Mouse (Mus musculus): ENCODE results near the gene Ptpn21. TPM values are rescaled to one million over a fixed set of nuclear protein-coding genes. Genes with fewer than 3 reads are reported as not detected.

Gene Ptpn21
- polyA plus RNA-seq, 1 experiment from 2014 or later: 5.3 TPM

DNA sequence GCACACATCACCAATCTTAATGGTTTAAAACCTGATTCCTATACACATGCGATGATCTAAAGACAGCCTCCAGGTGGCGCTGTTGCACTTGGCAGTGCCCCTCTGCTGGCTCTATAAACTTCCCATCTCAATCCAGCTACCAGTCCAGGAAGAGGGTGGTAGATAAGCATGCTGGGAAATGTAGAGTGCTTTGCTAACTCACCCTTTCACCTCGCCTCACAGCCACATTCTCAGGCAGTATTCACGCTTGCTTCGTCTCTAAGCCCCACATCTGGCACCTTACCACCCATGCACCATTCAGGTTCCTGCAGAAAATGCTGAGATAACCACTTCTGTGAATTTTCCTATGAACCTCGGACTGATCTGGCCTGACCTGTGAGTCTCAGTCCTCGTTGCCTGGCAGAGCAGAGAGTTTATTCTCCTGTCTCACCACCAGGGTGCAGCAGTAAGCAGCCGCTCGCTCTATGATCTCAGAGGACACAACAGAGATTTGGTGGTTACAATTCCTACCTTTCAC lies 62.5 kb downstream of the Ptpn21 start:
- ATAC-seq (replicated peaks; ENCODE audit: insufficient number of reproducible peaks, low FRiP score, low TSS enrichment, low read depth) (peak; percentile 83), DNase-seq (ENCODE audit: low spot score) (peak; percentile 81)
- no peaks in the 10 kb centered on the region for H3K27me3 ChIP-seq (ENCODE audit: control insufficient read depth, insufficient read depth, low read length)
- H3K9me3 ChIP-seq (replicated peaks; ENCODE audit: control insufficient read depth, low read length): no peaks in the 10 kb centered on the region
- peak overlapping the region; percentile 13; the same call in 1 of the 2 replicates for H3K9ac ChIP-seq (replicated peaks; ENCODE audit: low read length)
- peak overlapping the region; percentile 8; the same call in 1 of the 2 replicates for H3K4me3 ChIP-seq (ENCODE audit: low read depth, low read length)
- H3K4me1 ChIP-seq (ENCODE audit: control insufficient read depth, insufficient read depth, low read length): no peaks in the 10 kb centered on the region
- 9% methylated on average over 9 of the region's 9 CpGs for WGBS
- H3K4me2 ChIP-seq (ENCODE audit: low read depth, low read length): peak overlapping the region; percentile 43
- no peaks in the 10 kb centered on the region for H3K36me3 ChIP-seq (replicated peaks; ENCODE audit: control insufficient read depth, insufficient read depth, low read depth, low read length)
- H3K27ac ChIP-seq (replicated peaks; ENCODE audit: low read depth, low read length): no peak overlapping the region

- H3K9ac ChIP-seq (replicated peaks; ENCODE audit: low read length): no peak overlapping the region
- H3K4me2 ChIP-seq (ENCODE audit: low read depth, low read length): no peak overlapping the region
- 56% methylated on average over 6 of the region's 6 CpGs for WGBS
- no peaks in the 10 kb centered on the region for H3K4me1 ChIP-seq (ENCODE audit: control insufficient read depth, insufficient read depth, low read length)
- no peaks in the 10 kb centered on the region for H3K9me3 ChIP-seq (replicated peaks; ENCODE audit: control insufficient read depth, low read length)
- H3K27me3 ChIP-seq (ENCODE audit: control insufficient read depth, insufficient read depth, low read length): no peaks in the 10 kb centered on the region
- DNase-seq (ENCODE audit: low spot score) (no peak), ATAC-seq (replicated peaks; ENCODE audit: insufficient number of reproducible peaks, low FRiP score, low TSS enrichment, low read depth) (no peak)
- no peaks in the 10 kb centered on the region for H3K36me3 ChIP-seq (replicated peaks; ENCODE audit: control insufficient read depth, insufficient read depth, low read depth, low read length)
- no peak overlapping the region for H3K4me3 ChIP-seq (ENCODE audit: low read depth, low read length)
- no peak overlapping the region for H3K27ac ChIP-seq (replicated peaks; ENCODE audit: low read depth, low read length)
Measured at GRCm38 (mm10) chr12:98673879-98674278, 63.3 kb downstream of the Ptpn21 start.

- H3K36me3 ChIP-seq (replicated peaks; ENCODE audit: control insufficient read depth, insufficient read depth, low read depth, low read length): no peaks in the 10 kb centered on the region
- H3K9ac ChIP-seq (replicated peaks; ENCODE audit: low read length): no peak overlapping the region
- WGBS: 90% methylated on average over 4 of the region's 4 CpGs
- H3K4me2 ChIP-seq (ENCODE audit: low read depth, low read length): no peak overlapping the region
- DNase-seq (ENCODE audit: low spot score) (no peak), ATAC-seq (replicated peaks; ENCODE audit: insufficient number of reproducible peaks, low FRiP score, low TSS enrichment, low read depth) (no peak)
- no peaks in the 10 kb centered on the region for H3K27me3 ChIP-seq (ENCODE audit: control insufficient read depth, insufficient read depth, low read length)
- no peaks in the 10 kb centered on the region for H3K9me3 ChIP-seq (replicated peaks; ENCODE audit: control insufficient read depth, low read length)
- no peak overlapping the region for H3K4me3 ChIP-seq (ENCODE audit: low read depth, low read length)
- no peaks in the 10 kb centered on the region for H3K4me1 ChIP-seq (ENCODE audit: control insufficient read depth, insufficient read depth, low read length)
- H3K27ac ChIP-seq (replicated peaks; ENCODE audit: low read depth, low read length): no peak overlapping the region
Measured at GRCm38 (mm10) chr12:98670429-98670828, 66.8 kb downstream of the Ptpn21 start.

GRCm38 (mm10) chr12:98669864-98670263 lies 67.3 kb downstream of the Ptpn21 start:
- DNase-seq (ENCODE audit: low spot score): no peak
- H3K27ac ChIP-seq (replicated peaks; ENCODE audit: low read depth, low read length): no peak overlapping the region
- WGBS: 87% methylated on average over 5 of the region's 5 CpGs

DNA sequence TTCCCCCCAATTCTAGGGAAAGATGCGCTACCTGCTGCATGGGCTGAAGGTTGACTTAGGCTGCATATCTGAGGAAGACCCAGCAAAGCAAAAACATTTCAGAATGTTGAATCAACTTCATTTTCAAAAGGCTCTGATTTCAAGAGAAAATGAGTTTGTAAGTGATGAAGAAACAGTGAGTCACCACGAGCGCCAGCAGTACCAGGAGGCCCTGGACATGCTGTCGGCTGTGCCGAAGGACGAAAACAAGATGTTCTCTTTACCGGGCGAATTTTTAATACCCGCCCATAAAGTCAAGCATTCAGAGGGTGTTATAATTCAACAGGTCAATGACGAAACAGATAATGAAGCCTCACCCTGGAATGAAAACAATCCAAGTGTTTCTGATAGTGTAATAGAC lies 68.1 kb downstream of the Ptpn21 start:
- Histone ChIP-seq H3K36me3 (replicated peaks; ENCODE audit: control insufficient read depth, insufficient read depth, low read depth, low read length) (no peaks in the 10 kb centered on the region), H3K9me3 (replicated peaks; ENCODE audit: control insufficient read depth, low read length) (no peaks in the 10 kb centered on the region), H3K27me3 (ENCODE audit: control insufficient read depth, insufficient read depth, low read length) (no peaks in the 10 kb centered on the region), H3K4me3 (ENCODE audit: low read depth, low read length) (no peak overlapping the region), H3K4me2 (ENCODE audit: low read depth, low read length) (no peak overlapping the region), H3K9ac (replicated peaks; ENCODE audit: low read length) (no peak overlapping the region), H3K27ac (replicated peaks; ENCODE audit: low read depth, low read length) (no peak overlapping the region), H3K4me1 (ENCODE audit: control insufficient read depth, insufficient read depth, low read length) (no peaks in the 10 kb centered on the region)
- ATAC-seq (replicated peaks; ENCODE audit: insufficient number of reproducible peaks, low FRiP score, low TSS enrichment, low read depth) (no peak), DNase-seq (ENCODE audit: low spot score) (no peak)
- 93% methylated on average over 10 of the region's 10 CpGs for WGBS

More at GRCm38 (mm10) chr12:98669864-98670263, 67.3 kb downstream of the Ptpn21 start:
- Histone ChIP-seq H3K27me3 (ENCODE audit: control insufficient read depth, insufficient read depth, low read length) (no peaks in the 10 kb centered on the region), H3K9me3 (replicated peaks; ENCODE audit: control insufficient read depth, low read length) (no peaks in the 10 kb centered on the region), H3K4me3 (ENCODE audit: low read depth, low read length) (no peak overlapping the region), H3K9ac (replicated peaks; ENCODE audit: low read length) (no peak overlapping the region), H3K4me1 (ENCODE audit: control insufficient read depth, insufficient read depth, low read length) (no peaks in the 10 kb centered on the region), H3K4me2 (ENCODE audit: low read depth, low read length) (no peak overlapping the region), H3K36me3 (replicated peaks; ENCODE audit: control insufficient read depth, insufficient read depth, low read depth, low read length) (no peaks in the 10 kb centered on the region)
- no peak for ATAC-seq (replicated peaks; ENCODE audit: insufficient number of reproducible peaks, low FRiP score, low TSS enrichment, low read depth)

DNA sequence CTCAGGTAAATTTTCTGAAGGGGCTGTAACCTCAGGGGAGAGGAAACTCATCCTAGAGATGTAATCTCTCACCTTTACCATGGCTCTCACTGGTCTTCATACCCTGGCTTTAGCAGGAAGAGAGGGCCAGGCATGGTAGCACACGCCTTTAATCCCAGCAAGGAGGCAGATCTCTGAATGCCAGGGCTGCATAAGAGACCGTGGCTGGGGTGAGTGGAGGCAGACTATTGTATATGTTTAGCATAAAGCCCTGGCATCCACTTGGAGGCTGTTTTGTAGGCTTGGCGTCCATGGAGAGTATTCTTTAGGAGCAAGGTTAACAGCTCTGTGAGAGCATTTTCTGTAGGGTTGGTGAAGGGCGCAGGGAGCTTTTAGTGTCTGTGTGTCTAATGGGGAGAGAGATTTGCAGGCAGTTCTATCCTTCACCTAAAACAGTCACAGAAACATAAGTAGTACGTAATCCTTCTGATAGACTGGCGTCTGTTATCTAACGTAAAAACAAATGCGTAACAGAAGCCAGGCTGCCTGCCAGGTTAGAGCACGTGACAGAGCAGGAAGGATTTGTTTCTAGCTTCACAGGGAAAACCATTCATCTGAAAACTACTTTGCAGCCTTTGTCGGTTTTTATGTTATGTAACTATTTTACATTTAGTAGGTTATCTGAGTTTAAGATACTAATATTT lies 68.9 kb downstream of the Ptpn21 start:
- DNase-seq (ENCODE audit: low spot score) (no peak), ATAC-seq (replicated peaks; ENCODE audit: insufficient number of reproducible peaks, low FRiP score, low TSS enrichment, low read depth) (no peak)
- H3K4me1 ChIP-seq (ENCODE audit: control insufficient read depth, insufficient read depth, low read length): no peaks in the 10 kb centered on the region
- H3K9me3 ChIP-seq (replicated peaks; ENCODE audit: control insufficient read depth, low read length): no peaks in the 10 kb centered on the region
- no peaks in the 10 kb centered on the region for H3K36me3 ChIP-seq (replicated peaks; ENCODE audit: control insufficient read depth, insufficient read depth, low read depth, low read length)
- no peaks in the 10 kb centered on the region for H3K27me3 ChIP-seq (ENCODE audit: control insufficient read depth, insufficient read depth, low read length)
- 82% methylated on average over 10 of the region's 10 CpGs for WGBS
- no peak overlapping the region for H3K4me2 ChIP-seq (ENCODE audit: low read depth, low read length)
- H3K4me3 ChIP-seq (ENCODE audit: low read depth, low read length): no peak overlapping the region
- H3K27ac ChIP-seq (replicated peaks; ENCODE audit: low read depth, low read length): no peak overlapping the region
- no peak overlapping the region for H3K9ac ChIP-seq (replicated peaks; ENCODE audit: low read length)

GRCm38 (mm10) chr12:98662617-98663016 lies 74.6 kb downstream of the Ptpn21 start:
- no peak overlapping the region for H3K27ac ChIP-seq (replicated peaks; ENCODE audit: low read depth, low read length)
- ATAC-seq (replicated peaks; ENCODE audit: insufficient number of reproducible peaks, low FRiP score, low TSS enrichment, low read depth): no peak
- H3K9ac ChIP-seq (replicated peaks; ENCODE audit: low read length): no peak overlapping the region
- no peaks in the 10 kb centered on the region; the same call in 1 of the 2 replicates for H3K36me3 ChIP-seq (replicated peaks; ENCODE audit: control insufficient read depth, insufficient read depth, low read depth, low read length)
- H3K4me1 ChIP-seq (ENCODE audit: control insufficient read depth, insufficient read depth, low read length): no peaks in the 10 kb centered on the region
- no peaks in the 10 kb centered on the region for H3K9me3 ChIP-seq (replicated peaks; ENCODE audit: control insufficient read depth, low read length)
- DNase-seq (ENCODE audit: low spot score): no peak
- H3K4me2 ChIP-seq (ENCODE audit: low read depth, low read length): no peak overlapping the region
- H3K4me3 ChIP-seq (ENCODE audit: low read depth, low read length): no peak overlapping the region
- 91% methylated on average over 7 of the region's 7 CpGs for WGBS
- no peaks in the 10 kb centered on the region for H3K27me3 ChIP-seq (ENCODE audit: control insufficient read depth, insufficient read depth, low read length)

DNA sequence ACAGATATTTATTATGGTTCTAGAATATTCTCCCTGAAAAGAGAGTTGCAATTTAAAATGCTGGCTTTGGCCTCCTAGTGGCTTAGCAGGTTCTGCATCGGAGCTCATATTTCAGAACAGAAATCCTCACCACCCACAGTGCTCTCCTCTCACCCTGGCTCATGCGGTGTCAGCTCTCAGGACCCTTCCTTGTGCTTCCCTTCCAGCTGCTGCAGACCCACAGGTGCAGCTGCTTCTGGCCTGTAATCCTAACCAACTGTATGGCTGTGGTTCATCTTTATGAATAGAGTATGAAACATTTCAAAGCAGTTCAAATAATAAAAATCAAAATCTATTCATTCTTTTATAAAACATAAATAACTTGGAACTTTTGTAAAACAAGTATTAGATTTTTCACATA lies 80.3 kb downstream of the Ptpn21 start:
- Histone ChIP-seq H3K36me3 (replicated peaks; ENCODE audit: control insufficient read depth, insufficient read depth, low read depth, low read length) (no peaks in the 10 kb centered on the region; the same call in 1 of the 2 replicates), H3K9ac (replicated peaks; ENCODE audit: low read length) (no peak overlapping the region)
- no peak for ATAC-seq (replicated peaks; ENCODE audit: insufficient number of reproducible peaks, low FRiP score, low TSS enrichment, low read depth)

More for the DNA sequence above, 80.3 kb downstream of the Ptpn21 start:
- H3K4me2 ChIP-seq (ENCODE audit: low read depth, low read length): no peak overlapping the region
- no peak for DNase-seq (ENCODE audit: low spot score)
- 72% methylated on average over 2 of the region's 2 CpGs for WGBS
- H3K27me3 ChIP-seq (ENCODE audit: control insufficient read depth, insufficient read depth, low read length): no peaks in the 10 kb centered on the region
- H3K27ac ChIP-seq (replicated peaks; ENCODE audit: low read depth, low read length): no peak overlapping the region
- H3K9me3 ChIP-seq (replicated peaks; ENCODE audit: control insufficient read depth, low read length): no peaks in the 10 kb centered on the region
- no peak overlapping the region for H3K4me3 ChIP-seq (ENCODE audit: low read depth, low read length)
- no peaks in the 10 kb centered on the region for H3K4me1 ChIP-seq (ENCODE audit: control insufficient read depth, insufficient read depth, low read length)

Measured in embryonic facial prominence, embryonic 11.5 days (tissue).